11 mouse cellular contexts compared by ENCODE assay signal in genomic region chr11:107422356-107422754, GRCm38 (mm10). TPM values are rescaled to one million over a fixed set of nuclear protein-coding genes. Genes with fewer than 3 reads are reported as not detected.
DNase-seq lines count a peak whose midpoint lies in the region; ATAC-seq lines count a peak whose summit lies in the region.
"Had no signal": no experiment of that assay in that cellular context is flagged by ENCODE, and none has a peak within 500 bp of the region (broad histone marks: within the 10 kb centered on the region; RNA-seq: fewer than 3 reads in every experiment).

No protein-coding gene starts in this region.

- no peak for ATAC-seq in forebrain, embryonic 12.5 days (ENCODE audit: low FRiP score)
- no peak for ATAC-seq in forebrain, embryonic 11.5 days (replicated peaks; ENCODE audit: low FRiP score)
- no peak for ATAC-seq in midbrain, embryonic 11.5 days (ENCODE audit: low FRiP score)
- ATAC-seq in hindbrain, embryonic 15.5 days (ENCODE audit: low FRiP score, low read depth) = peak; percentile 57; the same call in 1 of the 2 replicates
- no peak for ATAC-seq in midbrain, embryonic 16.5 days

- H3K9me3 ChIP-seq in forebrain, embryonic 12.5 days = no peaks in the 10 kb centered on the region
- H3K9me3 ChIP-seq in forebrain, embryonic 11.5 days (ENCODE audit: control insufficient read depth, low read length) = no peaks in the 10 kb centered on the region; the same call in 1 of the 2 replicates
- no peaks in the 10 kb centered on the region for H3K9me3 ChIP-seq in midbrain, embryonic 10.5 days (replicated peaks)
- no peaks in the 10 kb centered on the region for H3K9me3 ChIP-seq in midbrain, embryonic 11.5 days (ENCODE audit: control insufficient read depth, low read length)
- no peaks in the 10 kb centered on the region for H3K9me3 ChIP-seq in hindbrain, embryonic 15.5 days
- no peaks in the 10 kb centered on the region for H3K9me3 ChIP-seq in midbrain, embryonic 16.5 days (replicated peaks; ENCODE audit: control insufficient read depth, low read length, poor library complexity, severe bottlenecking)
- H3K9me3 ChIP-seq: embryonic facial prominence, embryonic 12.5 days; limb, embryonic 15.5 days had no signal

- H3K27me3 ChIP-seq in forebrain, embryonic 12.5 days = no peaks in the 10 kb centered on the region
- no peaks in the 10 kb centered on the region for H3K27me3 ChIP-seq in forebrain, embryonic 11.5 days (ENCODE audit: control insufficient read depth, insufficient read depth, low read length)
- no peaks in the 10 kb centered on the region for H3K27me3 ChIP-seq in midbrain, embryonic 10.5 days (ENCODE audit: low read depth, poor library complexity, severe bottlenecking)
- no peaks in the 10 kb centered on the region for H3K27me3 ChIP-seq in midbrain, embryonic 11.5 days (ENCODE audit: control insufficient read depth, insufficient read depth, low read length)
- H3K27me3 ChIP-seq in hindbrain, embryonic 15.5 days = no peaks in the 10 kb centered on the region
- H3K27me3 ChIP-seq in midbrain, embryonic 16.5 days (ENCODE audit: control insufficient read depth, insufficient read depth, low read depth, low read length) = no peaks in the 10 kb centered on the region
- H3K27me3 ChIP-seq: embryonic facial prominence, embryonic 12.5 days; limb, embryonic 15.5 days had no signal

- 61% methylated on average over 5 of the region's 5 CpGs for WGBS in forebrain, embryonic 12.5 days
- WGBS in forebrain, embryonic 11.5 days = 74% methylated on average over 5 of the region's 5 CpGs
- WGBS in midbrain, embryonic 10.5 days = 82% methylated on average over 5 of the region's 5 CpGs
- 69% methylated on average over 5 of the region's 5 CpGs for WGBS in midbrain, embryonic 11.5 days
- 64% methylated on average over 5 of the region's 5 CpGs for WGBS in hindbrain, embryonic 15.5 days
- WGBS in midbrain, embryonic 16.5 days = 40% methylated on average over 5 of the region's 5 CpGs

- no peak overlapping the region for H3K4me2 ChIP-seq in forebrain, embryonic 12.5 days
- H3K4me2 ChIP-seq in forebrain, embryonic 11.5 days (ENCODE audit: low read depth, low read length, severe bottlenecking) = no peak overlapping the region
- H3K4me2 ChIP-seq in midbrain, embryonic 11.5 days = no peak overlapping the region
- no peak overlapping the region for H3K4me2 ChIP-seq in hindbrain, embryonic 15.5 days
- H3K4me2 ChIP-seq in midbrain, embryonic 16.5 days (ENCODE audit: low read length) = no peak overlapping the region
- H3K4me2 ChIP-seq: embryonic facial prominence, embryonic 12.5 days; limb, embryonic 15.5 days had no signal

- no peak overlapping the region for H3K4me3 ChIP-seq in forebrain, embryonic 12.5 days (replicated peaks)
- H3K4me3 ChIP-seq in forebrain, embryonic 11.5 days (ENCODE audit: low read depth, low read length) = no peak overlapping the region
- no peak overlapping the region for H3K4me3 ChIP-seq in midbrain, embryonic 10.5 days
- H3K4me3 ChIP-seq in midbrain, embryonic 11.5 days (ENCODE audit: low read depth, low read length) = no peak overlapping the region
- no peak overlapping the region for H3K4me3 ChIP-seq in hindbrain, embryonic 15.5 days
- H3K4me3 ChIP-seq in midbrain, embryonic 16.5 days (ENCODE audit: low read depth, low read length) = no peak overlapping the region
- H3K4me3 ChIP-seq: embryonic facial prominence, embryonic 12.5 days; limb, embryonic 15.5 days had no signal

- peaks cover 27% of the 10 kb centered on the region for H3K4me1 ChIP-seq in forebrain, embryonic 12.5 days
- peaks cover 3% of the 10 kb centered on the region; the same call in 1 of the 2 replicates for H3K4me1 ChIP-seq in forebrain, embryonic 11.5 days (replicated peaks; ENCODE audit: control insufficient read depth, insufficient read depth, low read length)
- H3K4me1 ChIP-seq in midbrain, embryonic 10.5 days = peaks cover 22% of the 10 kb centered on the region
- H3K4me1 ChIP-seq in midbrain, embryonic 11.5 days (ENCODE audit: control insufficient read depth, insufficient read depth, low read length) = peaks cover 6% of the 10 kb centered on the region; the same call in 1 of the 2 replicates
- peaks cover 13% of the 10 kb centered on the region for H3K4me1 ChIP-seq in hindbrain, embryonic 15.5 days (replicated peaks)
- peaks cover 5% of the 10 kb centered on the region for H3K4me1 ChIP-seq in midbrain, embryonic 16.5 days (ENCODE audit: control insufficient read depth, insufficient read depth, low read length)

- no peaks in the 10 kb centered on the region; the same call in 1 of the 2 replicates for H3K36me3 ChIP-seq in forebrain, embryonic 12.5 days (replicated peaks)
- H3K36me3 ChIP-seq in forebrain, embryonic 11.5 days (ENCODE audit: control insufficient read depth, insufficient read depth, low read length) = no peaks in the 10 kb centered on the region
- H3K36me3 ChIP-seq in midbrain, embryonic 10.5 days = no peaks in the 10 kb centered on the region
- H3K36me3 ChIP-seq in midbrain, embryonic 11.5 days (ENCODE audit: control insufficient read depth, insufficient read depth, low read length) = no peaks in the 10 kb centered on the region
- no peaks in the 10 kb centered on the region for H3K36me3 ChIP-seq in hindbrain, embryonic 15.5 days
- no peaks in the 10 kb centered on the region for H3K36me3 ChIP-seq in midbrain, embryonic 16.5 days (ENCODE audit: control insufficient read depth, insufficient read depth, low read length)
- H3K36me3 ChIP-seq: embryonic facial prominence, embryonic 12.5 days had no signal

- no peak for DNase-seq in forebrain, embryonic 11.5 days (ENCODE audit: low spot score)
- no peak for DNase-seq in midbrain, embryonic 10.5 days (ENCODE audit: low spot score)
- no peak for DNase-seq in midbrain, embryonic 11.5 days (ENCODE audit: low spot score, missing footprints)
- no peak for DNase-seq in right cerebral cortex, postnatal 14 days
- no peak for DNase-seq in retina, postnatal 1 day
- DNase-seq: gastrocnemius, postnatal 25 days had no signal

- H3K9ac ChIP-seq in forebrain, embryonic 12.5 days = no peak overlapping the region
- H3K9ac ChIP-seq in forebrain, embryonic 11.5 days (ENCODE audit: low read length) = no peak overlapping the region
- H3K9ac ChIP-seq in midbrain, embryonic 11.5 days (ENCODE audit: low read length) = no peak overlapping the region
- H3K9ac ChIP-seq in hindbrain, embryonic 15.5 days = no peak overlapping the region
- no peak overlapping the region for H3K9ac ChIP-seq in midbrain, embryonic 16.5 days (ENCODE audit: low read depth, low read length)
- H3K9ac ChIP-seq: embryonic facial prominence, embryonic 12.5 days; limb, embryonic 15.5 days had no signal

- H3K27ac ChIP-seq in forebrain, embryonic 12.5 days = 0 out of 2 replicates have a peak overlapping the region, but pooled peaks have one; percentile 8
- no peak overlapping the region for H3K27ac ChIP-seq in forebrain, embryonic 11.5 days (ENCODE audit: low read depth, low read length)
- H3K27ac ChIP-seq in midbrain, embryonic 10.5 days (replicated peaks) = 0 out of 2 replicates have a peak overlapping the region, but pooled peaks have one; percentile 6
- no peak overlapping the region for H3K27ac ChIP-seq in midbrain, embryonic 11.5 days (ENCODE audit: low read depth, low read length)
- H3K27ac ChIP-seq in hindbrain, embryonic 15.5 days (replicated peaks) = no peak overlapping the region
- 0 out of 2 replicates have a peak overlapping the region, but pooled peaks have one; percentile 4 for H3K27ac ChIP-seq in midbrain, embryonic 16.5 days (ENCODE audit: low read length)
- H3K27ac ChIP-seq: embryonic facial prominence, embryonic 12.5 days; limb, embryonic 15.5 days had no signal

RNA-seq across cellular contexts. Expression of gene Pitpnc1, which starts 48.1 kb away (rescaled TPM):
- 34.7 and 38.2 TPM in 2 replicates for polyA plus RNA-seq in forebrain, embryonic 12.5 days (2016; fragmentation: Nextera tagmentation; extraction: Ambion mirVana)
- polyA plus RNA-seq in forebrain, embryonic 11.5 days (2014; fragmentation: Nextera tagmentation; extraction: Ambion mirVana) = 34.2 and 35.7 TPM in 2 replicates
- 20.4 and 26.1 TPM in 2 replicates for polyA plus RNA-seq in midbrain, embryonic 10.5 days (2016; fragmentation: Nextera tagmentation; extraction: Ambion mirVana)
- polyA plus RNA-seq in midbrain, embryonic 11.5 days (2014; fragmentation: Nextera tagmentation; extraction: Ambion mirVana) = 29.9 and 32.1 TPM in 2 replicates
- polyA plus RNA-seq in hindbrain, embryonic 15.5 days (2015; fragmentation: Nextera tagmentation; extraction: Ambion mirVana) = 38.3 and 39.2 TPM in 2 replicates
- 44.8 and 48.0 TPM in 2 replicates for polyA plus RNA-seq in midbrain, embryonic 16.5 days (2015; fragmentation: Nextera tagmentation; extraction: Ambion mirVana)

RNA-seq across cellular contexts. Expression of gene Psmd12, which starts 56.9 kb away (rescaled TPM):
- 188 and 196 TPM in 2 replicates for polyA plus RNA-seq in forebrain, embryonic 12.5 days (2016; fragmentation: Nextera tagmentation; extraction: Ambion mirVana)
- polyA plus RNA-seq in forebrain, embryonic 11.5 days (2014; fragmentation: Nextera tagmentation; extraction: Ambion mirVana) = 213 and 218 TPM in 2 replicates
- 221 and 237 TPM in 2 replicates for polyA plus RNA-seq in midbrain, embryonic 10.5 days (2016; fragmentation: Nextera tagmentation; extraction: Ambion mirVana)
- 232 and 254 TPM in 2 replicates for polyA plus RNA-seq in midbrain, embryonic 11.5 days (2014; fragmentation: Nextera tagmentation; extraction: Ambion mirVana)
- 149 and 153 TPM in 2 replicates for polyA plus RNA-seq in hindbrain, embryonic 15.5 days (2015; fragmentation: Nextera tagmentation; extraction: Ambion mirVana)
- 155 and 156 TPM in 2 replicates for polyA plus RNA-seq in midbrain, embryonic 16.5 days (2015; fragmentation: Nextera tagmentation; extraction: Ambion mirVana)

Comparison
In these comparisons a context has a peak if more than half of its experiments do, and no peak if none do; other contexts are left out.
1. H3K27ac ChIP-seq: peak in forebrain, embryonic 12.5 days (single experiment), midbrain, embryonic 10.5 days (single experiment) and midbrain, embryonic 16.5 days (single experiment); none in forebrain, embryonic 11.5 days (single experiment), midbrain, embryonic 11.5 days (single experiment) and hindbrain, embryonic 15.5 days (single experiment).